Mouse (Mus musculus) intestine, postnatal 0 days (tissue): ENCODE measurements around the gene Phc2. TPM values are rescaled to one million over a fixed set of nuclear protein-coding genes. Genes with fewer than 3 reads are reported as not detected.

ENCODE experiments used
- ATAC-seq: fragments of 200-750 bp; cut with Nextera tagmentation; 2 replicates; pipeline ENCODE4 v1.8.0; 2017; ENCODE audit warnings: mild to moderate bottlenecking, moderate TSS enrichment, moderate library complexity
- H3K27ac ChIP-seq: fragments of 300-500 bp; sonication (generic); 2 replicates; pipeline ENCODE4 v1.5.1; 2014; ENCODE audit warnings: mild to moderate bottlenecking, low read depth, low read length, moderate library complexity
- H3K27me3 ChIP-seq: fragments of 300-500 bp; sonication (generic); replicated peaks from 2 replicates; pipeline ENCODE4 v1.6.1; 2014; ENCODE audit warnings: low read length, mixed read lengths; ENCODE audit not compliant: control insufficient read depth, insufficient read depth
- H3K36me3 ChIP-seq: fragments of 300-500 bp; sonication (generic); 2 replicates; pipeline ENCODE4 v1.6.1; 2014; ENCODE audit warnings: mild to moderate bottlenecking, moderate library complexity; ENCODE audit not compliant: control insufficient read depth, insufficient read depth
- H3K4me1 ChIP-seq: fragments of 300-500 bp; sonication (generic); replicated peaks from 2 replicates; pipeline ENCODE4 v1.6.1; 2014; ENCODE audit warnings: antibody characterized with exemption, low read length, mixed read lengths; ENCODE audit not compliant: control insufficient read depth, insufficient read depth
- H3K4me2 ChIP-seq: fragments of 300-500 bp; sonication (generic); replicated peaks from 2 replicates; pipeline ENCODE4 v1.6.1; 2014; ENCODE audit warnings: low read depth, mild to moderate bottlenecking, moderate library complexity
- H3K4me3 ChIP-seq: fragments of 300-500 bp; sonication (generic); 2 replicates; pipeline ENCODE4 v1.5.1; 2014; ENCODE audit warnings: low read depth, low read length
- H3K9ac ChIP-seq: fragments of 300-500 bp; sonication (generic); 2 replicates; pipeline ENCODE4 v1.6.1; 2014; ENCODE audit warnings: mild to moderate bottlenecking, low read depth, low read length
- H3K9me3 ChIP-seq: fragments of 300-500 bp; sonication (generic); 2 replicates; pipeline ENCODE4 v1.6.1; 2016; ENCODE audit warnings: mixed run types; ENCODE audit not compliant: control insufficient read depth
- CTCF ChIP-seq: sonication (generic); IDR thresholded peaks from 2 replicates; pipeline ENCODE4 v1.5.1; 2016; ENCODE audit warnings: low read depth, mild to moderate bottlenecking, control low read depth, antibody characterized with exemption, moderate library complexity
- WGBS: fragments of 180-500 bp; shearing (Covaris S2); extraction: QIAGEN DNeasy Blood & Tissue Kit; methylation state at CpG from one replicate; pipeline ENCODE4 v1.1.7; 2014; 5-methylcytosine and 5-hydroxymethylcytosine counted together
- polyA plus RNA-seq: library from polyadenylated mRNA; unstranded; fragments of >200 nt; fragmentation: Nextera tagmentation; extraction: Ambion mirVana; gene quantifications from 2 replicates; pipeline ENCODE4 v1.2.1, GENCODE M21; 2015

Gene Phc2
- polyA plus RNA-seq, 1 experiment from 2014 or later = 25.4 TPM

DNA sequence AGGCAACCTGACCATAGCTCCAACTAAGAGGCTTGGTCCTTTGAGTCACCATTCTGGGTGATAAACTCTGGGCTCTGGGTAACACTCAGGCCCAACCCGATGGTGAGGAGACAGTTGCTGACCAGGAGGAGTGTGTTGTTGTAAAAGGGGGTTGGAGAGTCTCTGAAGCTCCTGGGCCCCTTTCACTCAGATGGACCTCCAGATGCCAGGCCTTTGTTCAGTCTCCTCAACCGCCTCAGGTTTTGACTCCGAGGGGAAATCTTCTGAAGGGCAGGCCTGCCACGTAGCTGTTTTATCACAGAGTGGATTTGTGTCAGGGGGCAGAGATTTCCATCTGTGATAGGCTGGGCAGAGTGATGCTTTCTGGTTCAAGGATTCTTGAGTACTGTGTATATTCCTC, 61.8 kb downstream of the Phc2 start:
- TF ChIP-seq CTCF = no peak
- H3K36me3 ChIP-seq = 0 out of 2 replicates have a peak, but pooled peaks cover 6% of the 10 kb centered on the region
- H3K9ac ChIP-seq = no peak overlapping the region
- no peaks in the 10 kb centered on the region for H3K9me3 ChIP-seq
- H3K4me1 ChIP-seq = no peaks in the 10 kb centered on the region
- H3K27me3 ChIP-seq = no peaks in the 10 kb centered on the region
- H3K4me2 ChIP-seq = no peak overlapping the region
- WGBS = 29% methylated on average over 4 of the region's 4 CpGs
- H3K4me3 ChIP-seq = no peak overlapping the region
- ATAC-seq = no peak
- no peak overlapping the region for H3K27ac ChIP-seq

DNA sequence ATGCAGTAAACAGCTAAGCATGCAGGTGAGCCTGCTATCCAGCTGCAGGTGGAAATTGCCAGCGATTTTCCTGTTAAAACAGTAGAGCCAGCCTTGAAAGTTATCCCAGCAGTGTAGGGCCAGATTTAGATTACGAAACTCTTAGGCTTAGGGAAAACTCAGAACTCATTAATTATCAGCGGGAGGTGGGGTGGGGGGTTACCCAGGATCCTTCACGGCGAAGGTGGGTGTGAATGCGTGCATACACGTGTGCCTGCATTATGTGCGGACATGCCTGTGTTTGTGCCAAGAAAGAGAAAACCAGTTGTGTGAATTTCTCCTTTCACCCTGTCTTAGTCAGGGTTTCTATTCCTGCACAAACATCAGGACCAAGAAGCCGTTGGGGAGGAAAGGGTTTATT, 62.2 kb downstream of the Phc2 start:
- Histone ChIP-seq H3K4me2 (no peak overlapping the region), H3K36me3 (0 out of 2 replicates have a peak, but pooled peaks cover 6% of the 10 kb centered on the region), H3K4me3 (no peak overlapping the region), H3K27me3 (no peaks in the 10 kb centered on the region), H3K9me3 (no peaks in the 10 kb centered on the region), H3K9ac (no peak overlapping the region), H3K27ac (no peak overlapping the region), H3K4me1 (no peaks in the 10 kb centered on the region)
- no peak for ATAC-seq
- no peak for TF ChIP-seq CTCF
- 65% methylated on average over 9 of the region's 9 CpGs for WGBS

DNA sequence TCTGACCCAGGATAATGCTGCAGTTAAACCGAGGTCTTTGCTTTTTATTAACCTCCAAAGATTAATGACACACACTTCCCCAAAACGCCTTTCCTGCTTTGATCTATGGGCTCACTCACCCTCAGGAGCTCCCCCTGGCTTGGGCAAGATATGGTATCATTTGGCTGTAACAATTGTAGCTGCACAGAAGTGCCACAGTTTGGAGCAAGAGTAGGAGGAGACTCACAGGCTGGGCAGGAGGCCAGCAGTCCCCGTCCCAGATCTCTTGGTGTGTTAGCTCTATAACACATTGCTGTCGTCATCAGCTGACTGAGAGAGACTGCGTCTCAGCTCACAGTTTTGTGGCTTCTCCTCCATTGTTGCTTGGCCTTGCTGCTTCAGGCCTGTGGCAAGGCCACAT, 65.6 kb downstream of the Phc2 start:
- 16% methylated on average over 5 of the region's 5 CpGs for WGBS
- Histone ChIP-seq H3K27me3 (no peaks in the 10 kb centered on the region), H3K36me3 (0 out of 2 replicates have a peak, but pooled peaks cover 6% of the 10 kb centered on the region), H3K9ac (no peak overlapping the region), H3K27ac (no peak overlapping the region), H3K4me1 (no peaks in the 10 kb centered on the region), H3K4me3 (no peak overlapping the region), H3K4me2 (no peak overlapping the region), H3K9me3 (no peaks in the 10 kb centered on the region)
- ATAC-seq = no peak
- TF ChIP-seq CTCF = peak; percentile 32; the same call in 1 of the 2 replicates

DNA sequence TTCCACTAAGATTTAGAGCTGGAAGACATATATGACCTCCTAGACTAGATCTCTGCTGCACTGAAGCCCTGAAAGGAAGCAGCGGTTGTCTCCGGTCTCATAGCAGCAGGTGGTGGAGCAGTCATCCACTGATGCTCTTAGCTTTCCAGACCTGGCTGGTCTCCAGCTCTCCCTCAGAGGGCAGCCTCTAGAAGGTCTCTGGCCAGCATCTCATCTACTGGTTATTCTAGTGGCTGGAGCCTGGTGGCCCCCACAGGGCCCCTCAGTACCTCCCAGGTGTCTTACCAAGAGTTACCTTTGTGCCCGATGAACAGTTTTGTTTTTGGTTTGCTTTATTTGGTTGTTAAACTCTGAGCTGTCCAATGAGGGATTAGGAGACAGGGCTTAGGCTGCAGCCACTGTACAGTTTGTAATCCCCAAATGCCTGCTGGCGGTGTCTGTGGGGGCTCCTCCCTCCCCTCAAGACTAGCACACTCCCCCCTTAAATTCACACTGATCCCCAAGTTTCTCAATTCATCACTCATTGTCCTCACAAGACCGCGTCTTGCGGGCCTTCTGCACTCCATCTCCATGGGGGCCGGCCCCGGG, 66.7 kb downstream of the Phc2 start:
- no peak overlapping the region for H3K4me2 ChIP-seq
- 82% methylated on average over 9 of the region's 9 CpGs for WGBS
- no peak for ATAC-seq

DNA sequence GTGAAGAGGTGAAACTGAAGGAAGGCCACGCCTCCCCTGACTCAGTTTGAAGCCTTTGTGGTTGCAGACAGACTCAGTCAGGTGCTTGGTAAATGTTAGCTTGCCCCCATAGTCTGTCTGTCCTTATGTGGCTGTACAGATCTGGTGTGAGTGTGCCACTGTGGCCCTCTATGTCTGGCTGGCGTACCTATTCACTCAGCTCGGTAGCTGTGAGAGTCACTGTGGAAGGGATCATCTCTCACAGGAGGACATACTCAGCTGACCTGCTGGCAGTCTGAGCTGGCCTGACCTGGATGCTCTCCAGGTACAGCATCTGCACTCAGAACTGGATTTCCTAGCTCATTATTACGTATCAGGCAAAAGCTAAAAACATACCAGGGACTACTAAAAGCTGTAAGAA, 67.3 kb downstream of the Phc2 start:
- no peak overlapping the region for H3K4me2 ChIP-seq
- WGBS = 88% methylated on average over 4 of the region's 4 CpGs
- no peak overlapping the region for H3K27ac ChIP-seq
- H3K9ac ChIP-seq = no peak overlapping the region
- H3K4me1 ChIP-seq = no peaks in the 10 kb centered on the region
- 0 out of 2 replicates have a peak, but pooled peaks cover 6% of the 10 kb centered on the region for H3K36me3 ChIP-seq
- no peak overlapping the region for H3K4me3 ChIP-seq
- H3K27me3 ChIP-seq = no peaks in the 10 kb centered on the region
- no peaks in the 10 kb centered on the region for H3K9me3 ChIP-seq
- ATAC-seq = no peak
- TF ChIP-seq CTCF = no peak

More for the DNA sequence above, 66.7 kb downstream of the Phc2 start:
- no peak for TF ChIP-seq CTCF
- Histone ChIP-seq H3K27me3 (no peaks in the 10 kb centered on the region), H3K4me1 (no peaks in the 10 kb centered on the region), H3K27ac (no peak overlapping the region), H3K9me3 (no peaks in the 10 kb centered on the region), H3K4me3 (no peak overlapping the region), H3K9ac (no peak overlapping the region), H3K36me3 (0 out of 2 replicates have a peak, but pooled peaks cover 6% of the 10 kb centered on the region)

DNA sequence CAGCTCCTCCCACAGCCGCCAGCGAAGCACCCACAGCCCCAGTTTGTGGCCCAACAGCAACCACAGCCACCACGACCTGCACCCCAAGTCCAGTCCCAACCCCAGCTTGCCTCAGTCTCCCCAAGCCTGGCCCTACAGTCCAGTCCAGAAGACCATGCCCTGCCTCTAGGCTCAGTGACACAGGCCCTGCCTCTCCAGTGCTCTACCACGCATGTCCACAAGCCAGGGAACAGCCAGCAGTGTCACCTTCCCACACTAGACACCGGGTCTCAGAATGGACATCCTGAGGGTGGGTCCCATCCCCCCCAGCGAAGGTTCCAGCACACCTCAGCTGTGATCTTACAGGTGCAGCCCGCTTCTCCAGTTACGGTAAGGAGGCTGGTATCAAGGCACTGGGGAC, 68.4 kb downstream of the Phc2 start:
- Histone ChIP-seq H3K9ac (no peak overlapping the region), H3K9me3 (no peaks in the 10 kb centered on the region), H3K36me3 (0 out of 2 replicates have a peak, but pooled peaks cover 1% of the 10 kb centered on the region), H3K4me2 (no peak overlapping the region), H3K4me1 (no peaks in the 10 kb centered on the region), H3K27ac (no peak overlapping the region), H3K27me3 (no peaks in the 10 kb centered on the region), H3K4me3 (no peak overlapping the region)
- no peak for TF ChIP-seq CTCF
- ATAC-seq = no peak
- WGBS = 88% methylated on average over 8 of the region's 8 CpGs

DNA sequence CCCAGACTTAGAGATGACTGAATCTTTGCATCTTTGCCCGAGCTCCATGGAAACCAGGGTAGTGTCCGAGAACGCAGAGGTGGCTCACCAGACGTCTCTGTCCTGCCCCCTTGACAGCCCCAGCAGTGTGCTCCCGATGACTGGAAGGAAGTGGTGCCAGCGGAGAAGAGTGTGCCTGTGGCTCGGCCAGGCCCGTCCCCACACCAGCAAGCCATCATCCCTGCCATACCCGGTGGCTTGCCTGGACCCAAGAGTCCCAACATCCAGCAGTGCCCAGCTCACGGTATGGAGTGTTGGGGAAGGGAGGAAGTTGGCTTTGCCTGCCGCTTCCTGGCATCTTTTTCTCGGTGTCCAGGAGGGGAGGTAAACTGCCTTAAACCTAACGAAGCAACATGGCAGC, 68.9 kb downstream of the Phc2 start:
- no peak for ATAC-seq
- Histone ChIP-seq H3K4me3 (no peak overlapping the region), H3K36me3 (no peaks in the 10 kb centered on the region), H3K27me3 (no peaks in the 10 kb centered on the region), H3K9me3 (no peaks in the 10 kb centered on the region), H3K4me1 (no peaks in the 10 kb centered on the region), H3K9ac (no peak overlapping the region), H3K27ac (no peak overlapping the region), H3K4me2 (no peak overlapping the region)
- no peak for TF ChIP-seq CTCF
- WGBS = 85% methylated on average over 13 of the region's 13 CpGs
